Mouse (Mus musculus) ES-E14 (cell line): ENCODE results near the gene Hist1h4a.

Source experiments
- HCFC1 ChIP-seq: IDR thresholded peaks from 2 replicates; pipeline ENCODE4 v1.6.1; 2012; ENCODE audit warnings: low read length, inconsistent platforms, borderline replicate concordance; ENCODE audit not compliant: insufficient read depth
- ZNF384 ChIP-seq: IDR thresholded peaks from 2 replicates; pipeline ENCODE4 v1.6.1; 2012; ENCODE audit warnings: low read depth, low read length, inconsistent platforms

GRCm38 (mm10) chr13:23757211-23757773, 3.7 kb downstream of the Hist1h4a start:
- TF ChIP-seq ZNF384: no peak
- peak; percentile 71; the same call in 1 of the 2 replicates for TF ChIP-seq HCFC1
